Mouse (Mus musculus) spleen, adult 12 weeks (tissue): Measurements from ENCODE around the gene Scrn2.
A peak's percentile ranks its signal among the peaks of the same experiment; 100 is the strongest.

Experiments
- DNase-seq: peaks from one replicate; pipeline ENCODE4 v3.0.0; 2022; ENCODE audit warnings: low spot score

Scrn2 gene

GRCm38 (mm10) chr11:97017696-97018582, 11.8 kb upstream of the Scrn2 start:
- no peak for DNase-seq

GRCm38 (mm10) chr11:97018583-97019344, 11.0 kb upstream of the Scrn2 start:
- no peak for DNase-seq

GRCm38 (mm10) chr11:97019345-97019708, 10.4 kb upstream of the Scrn2 start:
- no peak for DNase-seq

- no peak for DNase-seq
These were observed 8.5 kb upstream of the Scrn2 start for GRCm38 (mm10) chr11:97021121-97021765.

GRCm38 (mm10) chr11:97021873-97022484, 7.8 kb upstream of the Scrn2 start:
- DNase-seq: peak; percentile 49

- no peak for DNase-seq
These were observed 4.8 kb upstream of the Scrn2 start for GRCm38 (mm10) chr11:97024977-97025376.

GRCm38 (mm10) chr11:97025721-97026344, 3.9 kb upstream of the Scrn2 start:
- DNase-seq: peak; percentile 79

- no peak for DNase-seq
These were observed 688 bp downstream of the Scrn2 start for GRCm38 (mm10) chr11:97030426-97030825.

GRCm38 (mm10) chr11:97031977-97032376, 2.2 kb downstream of the Scrn2 start:
- DNase-seq: no peak

- DNase-seq: no peak
These were observed 2.8 kb downstream of the Scrn2 start for GRCm38 (mm10) chr11:97032499-97032898.

- DNase-seq: no peak
These were observed 4.0 kb downstream of the Scrn2 start for GRCm38 (mm10) chr11:97033781-97034180.

- DNase-seq: no peak
These were observed 6.4 kb downstream of the Scrn2 start for GRCm38 (mm10) chr11:97036141-97036540.

GRCm38 (mm10) chr11:97038881-97039280, 9.1 kb downstream of the Scrn2 start:
- DNase-seq: no peak

- no peak for DNase-seq
These were observed 10.7 kb downstream of the Scrn2 start for GRCm38 (mm10) chr11:97040301-97041021.

- peak; percentile 87 for DNase-seq
These were observed 11.5 kb downstream of the Scrn2 start, which contains the start of the genes Lrrc46 and Mrpl10 for GRCm38 (mm10) chr11:97041022-97041899. Gene Lrrc46 (minus strand): TSS chr11:97041407. Gene Mrpl10 (plus strand): TSS chr11:97041560.

- no peak for DNase-seq
These were observed 15.2 kb downstream of the Scrn2 start for GRCm38 (mm10) chr11:97044902-97045301.

- DNase-seq: no peak
These were observed 16.1 kb downstream of the Scrn2 start for GRCm38 (mm10) chr11:97045861-97046260.

- no peak for DNase-seq
These were observed 18.4 kb downstream of the Scrn2 start for GRCm38 (mm10) chr11:97048090-97048650.

- DNase-seq: no peak
These were observed 19.9 kb downstream of the Scrn2 start for GRCm38 (mm10) chr11:97049492-97050085.
